Mouse (Mus musculus) C2C12 (cell line): ENCODE results near the gene Cabin1. TPM values are rescaled to one million over a fixed set of nuclear protein-coding genes. Genes with fewer than 3 reads are reported as not detected.
A peak's percentile ranks its signal among the peaks of the same experiment; 100 is the strongest.

ENCODE experiments used
- H3K27me3 ChIP-seq: one replicate; pipeline ENCODE4 v1.6.1; 2011; ENCODE audit not compliant: control insufficient read depth, insufficient read depth, insufficient read length
- H3K36me3 ChIP-seq: one replicate; pipeline ENCODE4 v1.6.1; 2011; ENCODE audit not compliant: control insufficient read depth, insufficient read depth
- H3K4me3 ChIP-seq: one replicate; pipeline ENCODE4 v1.5.1; 2011; ENCODE audit warnings: mild to moderate bottlenecking, control low read depth; ENCODE audit not compliant: poor library complexity, insufficient read depth, severe bottlenecking
- H3K79me2 ChIP-seq: one replicate; pipeline ENCODE4 v1.6.1; 2011; ENCODE audit not compliant: control insufficient read depth, insufficient read depth
- H3K79me3 ChIP-seq: one replicate; pipeline ENCODE4 v1.6.1; 2011; ENCODE audit warnings: low read depth, control low read depth
- H3ac ChIP-seq: one replicate; pipeline ENCODE3; 2011; ENCODE audit warnings: low read depth; ENCODE audit not compliant: control insufficient read depth, insufficient read length
- CEBPB ChIP-seq: IDR thresholded peaks from one replicate; pipeline ENCODE4 v1.6.1; 2011; ENCODE audit warnings: low read depth, mild to moderate bottlenecking, control low read depth, moderate library complexity
- CTCF ChIP-seq: IDR thresholded peaks from one replicate; pipeline ENCODE4 v1.5.1; 2011; ENCODE audit not compliant: control insufficient read depth, insufficient read depth, insufficient read length
- FOSL1 ChIP-seq: IDR thresholded peaks from one replicate; pipeline ENCODE4 v1.8.0; 2011; ENCODE audit warnings: mild to moderate bottlenecking, low read length; ENCODE audit not compliant: poor library complexity, insufficient read depth, severe bottlenecking
- MAX ChIP-seq: IDR thresholded peaks from one replicate; pipeline ENCODE4 v1.6.1; 2011; ENCODE audit warnings: mild to moderate bottlenecking, control low read depth
- MYOD1 ChIP-seq: IDR thresholded peaks from one replicate; pipeline ENCODE4 v1.6.1; 2011; ENCODE audit warnings: low read depth; ENCODE audit not compliant: control insufficient read depth, insufficient read length
- MYOG ChIP-seq: IDR thresholded peaks from one replicate; pipeline ENCODE4 v1.6.1; 2011; ENCODE audit not compliant: control insufficient read depth, insufficient read length; ENCODE audit errors: extremely low read depth
- USF1 ChIP-seq: IDR thresholded peaks from one replicate; pipeline ENCODE4 v1.6.1; 2011; ENCODE audit warnings: low read depth, mild to moderate bottlenecking, control low read depth, moderate library complexity
- long read RNA-seq, 2 experiments: library from polyadenylated mRNA; unstranded; transcript quantifications; one replicate each; pipeline ENCODE4 v2.0.0; 2019 to 2020
- polyA plus RNA-seq: library from polyadenylated mRNA; unstranded; fragments of >200 nt; fragmentation: generic; extraction: Trizol; gene quantifications from one replicate; pipeline ENCODE4 v1.2.1, GENCODE M21; 2012; ENCODE audit warnings: missing spikeins

Gene Cabin1
- 24.5 TPM for polyA plus RNA-seq
- long read RNA-seq, experiment 1, partial matches to known transcripts: 6 of 17 reads
- long read RNA-seq, experiment 1, other reads (novel, unspliced or antisense): 11 of 17 reads
- long read RNA-seq, experiment 2, full-length matches to known transcripts: 1 of 49 reads
- long read RNA-seq, experiment 2, partial matches to known transcripts: 29 of 49 reads
- long read RNA-seq, experiment 2, other reads (novel, unspliced or antisense): 19 of 49 reads

GRCm38 (mm10) chr10:75763682-75764518 lies at the start of gene Cabin1:
Gene Cabin1 (minus strand): TSS chr10:75764341.
- Histone ChIP-seq H3K4me3 (peak within 1 kb of the TSS; percentile 93), H3ac (peak within 1 kb of the TSS; percentile 93), H3K36me3 (peaks cover 19% of the 10 kb centered on the region), H3K79me2 (peaks cover 53% of the 10 kb centered on the region), H3K27me3 (no peaks in the 10 kb centered on the region), H3K79me3 (peaks cover 48% of the 10 kb centered on the region)
- TF ChIP-seq MYOG (no peak), MAX (peak; percentile 6)

DNA sequence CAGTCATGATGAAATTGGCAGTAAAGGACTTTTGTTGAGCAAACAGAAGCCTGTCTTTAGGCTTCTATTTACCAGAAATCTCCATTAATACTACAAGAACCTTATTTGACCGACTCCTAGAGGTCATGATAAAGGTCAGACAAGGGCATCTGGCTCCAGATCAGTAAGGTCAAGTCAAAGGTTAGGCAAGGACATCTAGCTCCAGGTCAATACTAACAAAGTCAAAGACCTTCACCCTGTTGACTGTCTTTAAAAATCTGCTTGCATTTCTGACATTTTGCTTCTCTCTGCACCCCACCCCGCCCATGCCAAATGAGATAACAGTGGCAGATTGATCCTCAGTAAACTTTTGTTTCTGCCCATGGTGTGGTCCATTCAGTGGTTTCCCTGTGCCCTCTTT lies 40.1 kb upstream of the Cabin1 start:
- TF ChIP-seq USF1 (no peak), FOSL1 (no peak), CEBPB (no peak), MAX (no peak), CTCF (no peak), MYOD1 (no peak), MYOG (no peak)
- no peaks in the 10 kb centered on the region for H3K79me2 ChIP-seq
- no peak overlapping the region for H3K4me3 ChIP-seq
- H3K36me3 ChIP-seq: no peaks in the 10 kb centered on the region
- no peaks in the 10 kb centered on the region for H3K79me3 ChIP-seq
- peaks cover 11% of the 10 kb centered on the region for H3K27me3 ChIP-seq
- no peak overlapping the region for H3ac ChIP-seq

DNA sequence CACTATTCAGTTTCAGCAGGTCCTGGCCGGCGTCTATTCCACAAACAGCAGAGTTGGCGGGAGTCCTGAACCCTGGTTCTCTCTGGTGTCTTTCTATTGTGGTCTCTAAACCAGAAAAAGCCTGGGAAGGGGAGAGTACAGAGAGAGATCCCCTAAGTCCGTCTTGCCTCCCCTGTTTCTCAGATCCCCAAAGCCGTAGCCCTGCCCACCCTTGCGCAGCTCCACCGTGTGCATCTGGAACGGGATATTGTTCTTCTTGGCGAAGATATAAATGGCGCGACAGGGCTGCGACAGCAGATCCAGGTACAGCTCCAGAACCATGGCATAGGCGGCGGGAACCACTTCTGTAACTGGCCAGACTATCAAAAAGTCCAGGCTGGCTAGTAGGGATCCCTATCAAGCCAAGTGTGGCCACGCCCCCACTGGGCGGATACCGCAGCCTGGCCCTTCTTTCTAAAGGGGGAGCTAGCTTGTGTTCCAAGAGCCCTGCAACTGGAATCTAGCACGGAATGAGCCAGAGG lies 34.1 kb upstream of the Cabin1 start, which contains the start of gene Gstt1:
Gene Gstt1, minus strand, starts transcription at position 409 of the 521 bp plus-strand sequence.
- Histone ChIP-seq H3K27me3 (peaks cover 11% of the 10 kb centered on the region), H3K79me3 (no peaks in the 10 kb centered on the region), H3ac (peak within 1 kb of the TSS; percentile 39), H3K79me2 (no peaks in the 10 kb centered on the region), H3K4me3 (peak within 1 kb of the TSS; percentile 11), H3K36me3 (no peaks in the 10 kb centered on the region)
- no peak for TF ChIP-seq USF1
- TF ChIP-seq CEBPB: no peak
- no peak for TF ChIP-seq CTCF
- no peak for TF ChIP-seq MYOD1
- no peak for TF ChIP-seq MYOG
- no peak for TF ChIP-seq MAX
- TF ChIP-seq FOSL1: no peak

GRCm38 (mm10) chr10:75797619-75798175 lies 33.6 kb upstream of the Cabin1 start:
- no peak for TF ChIP-seq MYOD1
- no peak for TF ChIP-seq MAX
- TF ChIP-seq CEBPB: peak; percentile 45
- TF ChIP-seq MYOG: no peak
- TF ChIP-seq FOSL1: no peak
- Histone ChIP-seq H3K79me2 (no peaks in the 10 kb centered on the region), H3K79me3 (no peaks in the 10 kb centered on the region), H3K4me3 (peak overlapping the region; percentile 11), H3K27me3 (peaks cover 13% of the 10 kb centered on the region), H3K36me3 (no peaks in the 10 kb centered on the region), H3ac (peak overlapping the region; percentile 39)

DNA sequence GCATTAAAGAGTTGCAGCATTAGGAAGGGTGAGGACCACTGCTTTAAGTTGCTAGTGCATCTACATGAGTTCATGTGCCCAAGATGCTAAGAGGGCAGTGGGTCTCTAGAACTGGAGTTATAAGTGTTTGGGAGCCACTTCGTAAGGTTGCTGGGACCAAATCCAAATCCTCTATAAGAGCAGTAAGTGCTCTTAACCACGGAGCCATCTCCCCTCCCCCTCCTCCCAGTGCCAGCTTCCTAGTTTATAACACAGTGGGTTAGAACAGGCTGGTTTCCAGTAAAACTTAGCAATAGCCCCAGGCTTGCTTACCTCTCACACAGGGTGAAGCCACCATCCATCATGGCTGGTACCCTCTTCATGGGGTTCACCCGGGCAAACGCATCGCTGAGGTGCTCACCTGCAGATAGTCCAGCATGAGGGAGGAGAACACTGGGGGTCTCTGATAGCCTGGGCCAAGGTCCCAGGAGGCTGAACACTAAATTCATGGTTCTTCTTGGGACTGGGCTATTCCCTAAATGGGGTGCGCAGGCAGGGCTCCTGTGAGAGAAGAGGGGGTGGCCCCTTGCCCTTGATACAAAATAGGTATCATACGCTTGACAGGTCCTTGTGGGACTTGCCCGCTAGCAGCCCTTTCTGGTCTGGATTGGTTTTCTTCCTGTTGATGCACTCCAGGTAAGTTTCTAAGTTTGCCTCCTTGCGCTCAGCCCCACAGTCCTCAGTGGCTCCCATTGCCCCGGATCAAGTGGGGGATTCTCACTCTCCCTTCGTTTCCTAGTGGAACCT lies 32.8 kb upstream of the Cabin1 start:
- TF ChIP-seq USF1: no peak
- no peak for TF ChIP-seq MYOG
- TF ChIP-seq FOSL1: no peak
- TF ChIP-seq MYOD1: no peak
- TF ChIP-seq CEBPB: no peak
- no peak for TF ChIP-seq MAX
- TF ChIP-seq CTCF: no peak
- Histone ChIP-seq H3K79me3 (no peaks in the 10 kb centered on the region), H3K79me2 (no peaks in the 10 kb centered on the region), H3K36me3 (no peaks in the 10 kb centered on the region), H3K27me3 (peaks cover 14% of the 10 kb centered on the region), H3K4me3 (no peak overlapping the region), H3ac (no peak overlapping the region)
